Mouse (Mus musculus) liver, adult 2 months (tissue): ENCODE results near the gene Kazn. TPM values are rescaled to one million over a fixed set of nuclear protein-coding genes. Genes with fewer than 3 reads are reported as not detected.

Experiments used
- DNase-seq: peaks from one replicate; pipeline ENCODE4 v3.0.0-alpha.2; 2011; ENCODE audit warnings: low read depth, low spot score; ENCODE audit errors: extremely low read depth
- H3K27ac ChIP-seq: fragments of 200-500 bp; replicated peaks from 2 replicates; pipeline ENCODE4 v1.5.1; 2012; ENCODE audit warnings: low read depth, mild to moderate bottlenecking, control low read depth, inconsistent platforms, low read length; ENCODE audit not compliant: insufficient read depth
- H3K27me3 ChIP-seq: fragments of 200-500 bp; 2 replicates; pipeline ENCODE4 v1.6.1; 2012; ENCODE audit warnings: mild to moderate bottlenecking, moderate library complexity, low read length, inconsistent platforms; ENCODE audit not compliant: control insufficient read depth, insufficient read depth
- H3K36me3 ChIP-seq: fragments of 200-500 bp; 2 replicates; pipeline ENCODE4 v1.6.1; 2012; ENCODE audit warnings: low read length, inconsistent platforms; ENCODE audit not compliant: control insufficient read depth, insufficient read depth
- H3K4me1 ChIP-seq: fragments of 200-500 bp; 2 replicates; pipeline ENCODE4 v1.6.1; 2011; ENCODE audit warnings: low read length; ENCODE audit not compliant: control insufficient read depth, insufficient read depth
- H3K4me3 ChIP-seq: fragments of 200-500 bp; 2 replicates; pipeline ENCODE4 v1.5.1; 2011; ENCODE audit warnings: low read depth, mild to moderate bottlenecking, control low read depth, low read length, moderate library complexity; ENCODE audit not compliant: insufficient read depth
- H3K79me2 ChIP-seq: fragments of 200-500 bp; 2 replicates; pipeline ENCODE4 v1.6.1; 2012; ENCODE audit warnings: inconsistent platforms, mild to moderate bottlenecking, low read length, moderate library complexity; ENCODE audit not compliant: control insufficient read depth, insufficient read depth
- H3K9ac ChIP-seq: fragments of 200-500 bp; 2 replicates; pipeline ENCODE4 v1.6.1; 2012; ENCODE audit warnings: low read depth, mild to moderate bottlenecking, control low read depth, inconsistent platforms, low read length
- CTCF ChIP-seq: fragments of 200-500 bp; IDR thresholded peaks from 2 replicates; pipeline ENCODE4 v1.5.1; 2011; ENCODE audit warnings: low read depth, low read length, control low read depth
- POLR2A ChIP-seq: fragments of 200-500 bp; IDR thresholded peaks from 2 replicates; pipeline ENCODE4 v1.6.1; 2011; ENCODE audit warnings: low read length, control low read depth; ENCODE audit not compliant: insufficient read depth; ENCODE audit errors: extremely low read depth
- WGBS: fragments of 180-500 bp; shearing (Covaris S2); methylation state at CpG from one replicate; pipeline ENCODE4 v1.1.7; 2018; 5-methylcytosine and 5-hydroxymethylcytosine counted together
- polyA plus RNA-seq: library from polyadenylated mRNA; depleted of rRNA; stranded (reverse); fragments of >200 nt; gene quantifications from 2 replicates; pipeline ENCODE4 v1.2.3, GENCODE M21; 2012
- total RNA-seq: library from RNA; depleted of rRNA; stranded (reverse); fragments of >200 nt; gene quantifications from 2 replicates; pipeline ENCODE4 v1.2.3, GENCODE M21; 2014

The Kazn gene
- total and polyA plus RNA-seq, 2 experiments, result 0.37 to 1.3 TPM

- Histone ChIP-seq H3K36me3 (no peaks in the 10 kb centered on the region), H3K4me1 (no peaks in the 10 kb centered on the region), H3K79me2 (no peaks in the 10 kb centered on the region), H3K4me3 (no peak overlapping the region), H3K9ac (no peak overlapping the region), H3K27me3 (no peaks in the 10 kb centered on the region), H3K27ac (no peak overlapping the region)
- 95% methylated on average over 10 of the region's 10 CpGs for WGBS
- no peak for DNase-seq
- no peak for TF ChIP-seq POLR2A
- TF ChIP-seq CTCF, result no peak
Observed at GRCm38 (mm10) chr4:142136766-142137503, 102.3 kb downstream of the Kazn start.

GRCm38 (mm10) chr4:142135515-142135914 lies 103.7 kb downstream of the Kazn start:
- Histone ChIP-seq H3K36me3 (no peaks in the 10 kb centered on the region), H3K4me3 (no peak overlapping the region), H3K79me2 (no peaks in the 10 kb centered on the region), H3K4me1 (no peaks in the 10 kb centered on the region), H3K27ac (no peak overlapping the region), H3K9ac (no peak overlapping the region), H3K27me3 (no peaks in the 10 kb centered on the region)
- no peak for TF ChIP-seq CTCF
- no peak for TF ChIP-seq POLR2A
- 78% methylated on average over 2 of the region's 2 CpGs for WGBS
- no peak for DNase-seq

GRCm38 (mm10) chr4:142130162-142130561 lies 109.0 kb downstream of the Kazn start:
- Histone ChIP-seq H3K27me3 (no peaks in the 10 kb centered on the region), H3K4me1 (no peaks in the 10 kb centered on the region), H3K27ac (no peak overlapping the region), H3K79me2 (no peaks in the 10 kb centered on the region), H3K36me3 (no peaks in the 10 kb centered on the region), H3K9ac (no peak overlapping the region), H3K4me3 (no peak overlapping the region)
- 87% methylated on average over 5 of the region's 5 CpGs for WGBS
- no peak for DNase-seq
- TF ChIP-seq POLR2A, result no peak
- TF ChIP-seq CTCF, result no peak

GRCm38 (mm10) chr4:142127275-142127788 lies 111.9 kb downstream of the Kazn start:
- H3K36me3 ChIP-seq, result no peaks in the 10 kb centered on the region
- H3K27ac ChIP-seq, result no peak overlapping the region
- no peak for TF ChIP-seq POLR2A
- no peak for TF ChIP-seq CTCF
- 88% methylated on average over 6 of the region's 6 CpGs for WGBS
- DNase-seq, result no peak
- no peak overlapping the region for H3K4me3 ChIP-seq
- H3K27me3 ChIP-seq, result no peaks in the 10 kb centered on the region
- no peaks in the 10 kb centered on the region for H3K4me1 ChIP-seq
- H3K79me2 ChIP-seq, result no peaks in the 10 kb centered on the region
- H3K9ac ChIP-seq, result no peak overlapping the region

- 59% methylated on average over 10 of the region's 10 CpGs for WGBS
- no peak for TF ChIP-seq CTCF
- TF ChIP-seq POLR2A, result no peak
- H3K27ac ChIP-seq, result no peak overlapping the region
- no peaks in the 10 kb centered on the region for H3K27me3 ChIP-seq
- DNase-seq, result no peak
- no peak overlapping the region for H3K9ac ChIP-seq
- H3K4me1 ChIP-seq, result no peaks in the 10 kb centered on the region
- no peak overlapping the region for H3K4me3 ChIP-seq
- H3K36me3 ChIP-seq, result no peaks in the 10 kb centered on the region
- H3K79me2 ChIP-seq, result no peaks in the 10 kb centered on the region
Observed at GRCm38 (mm10) chr4:142126641-142127274, 112.4 kb downstream of the Kazn start.

GRCm38 (mm10) chr4:142121164-142121563 lies 118.0 kb downstream of the Kazn start:
- Histone ChIP-seq H3K36me3 (no peaks in the 10 kb centered on the region), H3K4me3 (no peak overlapping the region), H3K9ac (no peak overlapping the region), H3K4me1 (no peaks in the 10 kb centered on the region), H3K79me2 (no peaks in the 10 kb centered on the region), H3K27ac (no peak overlapping the region), H3K27me3 (no peaks in the 10 kb centered on the region)
- TF ChIP-seq CTCF (no peak), POLR2A (no peak)
- no peak for DNase-seq
- 63% methylated on average over 1 of the region's 1 CpGs for WGBS
